ENCODE assay signal across 12 mouse cellular contexts in genomic region chr17:73169461-73169860, GRCm38 (mm10).
"Had no signal": no experiment of that assay in that cellular context is flagged by ENCODE, and none has a peak within 500 bp of the region (broad histone marks: within the 10 kb centered on the region; RNA-seq: fewer than 3 reads in every experiment).

No protein-coding gene starts in this region.

- H3K36me3 ChIP-seq: liver, embryonic 15.5 days had no signal

- H3K27me3 ChIP-seq: kidney, embryonic 15.5 days; liver, embryonic 15.5 days; midbrain, embryonic 15.5 days had no signal

- H3K4me3 ChIP-seq: kidney, embryonic 15.5 days; left cerebral cortex, adult 2 months; limb, embryonic 10.5 days; liver, embryonic 15.5 days; midbrain, embryonic 15.5 days had no signal

- ATAC-seq: lung, postnatal 0 days; midbrain, embryonic 15.5 days had no signal

- H3K4me1 ChIP-seq: limb, embryonic 10.5 days; liver, embryonic 15.5 days; midbrain, embryonic 15.5 days had no signal

- DNase-seq: kidney, adult 11 months; kidney, postnatal 14 days; lung, adult 2 months; lung, postnatal 36 days; right cerebral cortex, postnatal 14 days; thymus, postnatal 14 days had no signal

- H3K27ac ChIP-seq: kidney, embryonic 15.5 days; left cerebral cortex, adult 2 months; limb, embryonic 10.5 days; liver, embryonic 15.5 days; midbrain, embryonic 15.5 days had no signal
